Mouse (Mus musculus) brain, adult 2 months (tissue): ENCODE data around the gene Tor1aip2.

Experiments
- DNase-seq: peaks from one replicate; pipeline ENCODE4 v3.0.0; 2011; ENCODE audit warnings: low read depth, low spot score

The Tor1aip2 gene

GRCm38 (mm10) chr1:156035269-156035929, at the start of gene Tor1aip2:
Gene Tor1aip2, plus strand, starts transcription at chr1:156035403.
- DNase-seq = peak; percentile 87

GRCm38 (mm10) chr1:155987625-155988024, 47.6 kb upstream of the Tor1aip2 start:
- no peak for DNase-seq

DNA sequence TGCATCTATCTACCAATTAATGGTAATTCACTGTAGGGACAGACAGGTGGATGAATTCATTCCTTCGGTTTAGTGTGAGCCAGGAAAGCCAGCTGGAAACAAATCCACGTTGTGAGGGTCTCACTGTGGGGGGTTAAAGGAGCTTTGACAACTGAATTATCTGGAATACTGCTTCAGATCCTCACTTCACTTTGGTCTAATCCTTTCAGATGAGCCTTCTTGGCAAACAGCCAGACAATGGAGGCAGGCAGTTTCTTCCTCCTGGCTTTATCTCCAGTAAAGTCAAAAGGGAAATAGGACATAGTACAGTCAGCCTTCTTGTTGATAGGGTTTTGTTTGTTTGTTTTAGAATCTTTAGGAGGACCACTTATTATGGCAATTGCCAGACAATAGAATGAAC, 45.8 kb upstream of the Tor1aip2 start:
- no peak for DNase-seq

- DNase-seq = no peak
These were observed 44.8 kb upstream of the Tor1aip2 start for GRCm38 (mm10) chr1:155990391-155990790.

DNA sequence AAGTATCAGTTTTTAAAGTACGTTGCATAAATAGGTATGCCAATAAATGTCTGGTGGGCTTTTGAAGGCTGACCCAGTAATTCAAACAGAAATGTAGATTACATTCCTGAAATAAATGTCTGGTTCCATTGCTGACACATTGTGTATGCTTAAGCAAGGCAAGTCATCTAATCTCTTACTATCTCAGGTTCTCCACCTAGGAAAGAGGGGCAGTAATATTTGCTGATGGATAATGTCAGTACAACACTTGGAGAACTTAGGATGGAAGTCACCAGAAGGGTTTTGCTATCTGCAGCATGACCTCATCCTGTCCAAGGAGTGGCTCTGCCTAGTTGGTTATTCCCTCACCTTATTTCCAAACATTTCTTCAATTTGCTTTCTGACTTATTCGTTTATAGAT, 40.7 kb upstream of the Tor1aip2 start:
- no peak for DNase-seq

GRCm38 (mm10) chr1:155995612-155996011, 39.6 kb upstream of the Tor1aip2 start:
- no peak for DNase-seq

- DNase-seq = no peak
These were observed 32.8 kb upstream of the Tor1aip2 start for GRCm38 (mm10) chr1:156002366-156002765.

- DNase-seq = no peak
These were observed 31.8 kb upstream of the Tor1aip2 start for GRCm38 (mm10) chr1:156003201-156003935.

- DNase-seq = no peak
These were observed 29.3 kb upstream of the Tor1aip2 start for GRCm38 (mm10) chr1:156005906-156006305.

DNA sequence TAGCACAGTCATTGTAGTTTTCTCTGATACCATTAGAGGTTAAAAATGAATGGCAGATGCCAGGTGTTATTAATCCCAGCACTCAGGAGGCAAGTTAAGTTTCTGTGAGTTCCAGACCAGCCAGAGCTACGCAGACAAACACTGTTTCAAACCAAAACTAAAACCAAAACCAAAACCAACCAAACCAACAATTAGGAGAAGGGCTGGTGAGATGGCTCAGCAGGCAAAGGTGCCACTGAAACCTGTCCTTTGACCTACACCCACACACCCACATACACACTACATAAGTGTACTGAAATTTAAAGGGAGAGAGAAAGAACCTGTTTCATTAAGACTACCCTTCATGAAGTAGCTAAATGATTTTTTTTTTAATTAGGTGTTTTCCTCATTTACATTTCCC, 26.2 kb upstream of the Tor1aip2 start:
- no peak for DNase-seq

- DNase-seq = no peak
These were observed 15.4 kb upstream of the Tor1aip2 start for GRCm38 (mm10) chr1:156019800-156020199.

DNA sequence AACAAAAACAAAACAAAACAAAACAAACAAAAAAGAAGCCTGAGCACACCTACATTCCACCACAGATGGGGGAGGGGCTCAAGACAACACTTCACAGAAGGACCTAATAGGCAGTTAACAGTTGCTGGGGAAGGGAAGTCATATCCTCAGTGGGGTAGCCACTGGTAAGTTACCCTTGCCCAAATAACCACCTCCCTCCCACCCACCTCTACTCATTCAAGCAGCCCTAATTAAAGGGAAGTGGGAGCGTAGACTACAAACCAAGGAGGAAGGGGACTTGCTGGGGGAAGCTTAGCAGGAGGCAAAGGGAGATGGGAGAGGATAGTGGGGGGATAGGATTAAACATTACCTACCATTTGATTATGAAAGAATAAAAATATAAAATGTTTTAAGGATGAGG, 14.8 kb upstream of the Tor1aip2 start:
- no peak for DNase-seq

DNA sequence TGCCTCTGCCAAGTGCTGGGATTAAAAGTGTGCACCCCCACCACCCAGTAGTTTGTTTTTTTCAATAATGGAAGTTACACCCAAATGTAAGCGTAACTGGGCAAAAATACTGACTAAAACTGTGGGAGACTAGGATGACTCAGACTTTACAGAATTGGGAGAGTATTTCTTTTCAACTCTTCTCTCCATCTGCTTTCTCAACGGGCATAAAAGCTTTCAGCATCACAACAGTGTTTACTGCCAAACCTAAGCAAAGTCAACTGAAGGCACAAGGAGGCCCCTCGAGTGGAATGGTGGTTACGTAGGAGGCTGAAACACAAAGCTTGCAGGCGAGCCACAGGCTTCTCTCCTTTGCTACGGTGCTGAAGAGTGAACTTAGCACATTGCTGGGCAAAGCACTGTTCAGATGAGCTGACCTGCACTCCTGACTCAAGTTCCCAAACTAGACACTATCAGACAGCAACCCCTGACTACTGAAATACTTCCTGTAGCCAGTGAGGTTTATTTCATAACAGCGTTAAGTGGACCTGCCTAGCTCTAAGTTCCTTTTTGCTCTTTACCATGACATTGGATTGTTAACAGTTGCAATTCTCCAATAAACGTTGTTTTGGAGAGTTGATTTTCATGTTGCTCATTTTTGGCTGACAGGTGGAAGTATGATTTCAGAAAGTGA, 10.2 kb upstream of the Tor1aip2 start:
- peak; percentile 77 for DNase-seq

DNA sequence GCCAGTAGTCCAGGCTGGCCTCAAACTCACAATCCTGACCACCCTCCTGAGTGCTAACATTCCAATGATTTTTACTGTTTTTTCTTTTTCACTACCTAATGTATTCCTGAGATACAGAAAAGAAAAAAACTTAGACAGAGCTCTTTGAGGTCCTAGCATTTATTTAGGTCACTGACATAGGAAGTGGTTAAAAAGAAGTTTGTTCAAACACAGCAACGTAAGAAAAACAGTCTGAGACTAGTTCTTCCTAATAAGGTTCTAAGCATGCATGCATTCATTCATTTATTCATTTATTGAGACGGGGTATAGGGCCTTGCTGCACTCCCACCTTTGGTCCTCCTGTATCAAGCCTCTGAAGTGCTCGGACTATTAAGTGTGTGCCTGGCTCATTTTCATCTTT, 7.4 kb upstream of the Tor1aip2 start:
- DNase-seq = no peak

- DNase-seq = no peak
These were observed 6.7 kb upstream of the Tor1aip2 start for GRCm38 (mm10) chr1:156028340-156028975.

GRCm38 (mm10) chr1:156033921-156034320, 1.3 kb upstream of the Tor1aip2 start:
- no peak for DNase-seq

DNA sequence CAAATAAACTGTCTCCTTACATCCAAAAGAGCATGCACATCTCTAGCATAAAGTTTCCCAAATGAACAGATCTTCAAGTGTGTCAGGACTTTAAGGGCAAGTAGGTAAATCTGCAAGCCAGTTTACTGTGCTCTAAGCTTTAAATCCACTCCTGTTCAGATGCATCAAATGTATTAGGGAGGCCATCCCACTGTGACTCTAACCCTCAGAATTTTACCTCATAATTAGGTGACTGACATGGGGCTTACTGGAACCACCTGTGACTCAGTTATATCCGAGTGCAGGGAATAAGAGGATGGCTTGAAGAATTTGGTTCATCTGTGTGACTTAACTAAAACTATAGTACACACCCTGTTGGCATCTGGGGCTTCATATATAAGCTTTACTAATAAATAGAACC, 542 bp upstream of the Tor1aip2 start:
- no peak for DNase-seq

- DNase-seq = peak; percentile 100
These were observed 931 bp downstream of the Tor1aip2 start, which contains the start of gene Tor1aip1 for GRCm38 (mm10) chr1:156035930-156036737. Gene Tor1aip1, minus strand, starts transcription at chr1:156036480.

DNA sequence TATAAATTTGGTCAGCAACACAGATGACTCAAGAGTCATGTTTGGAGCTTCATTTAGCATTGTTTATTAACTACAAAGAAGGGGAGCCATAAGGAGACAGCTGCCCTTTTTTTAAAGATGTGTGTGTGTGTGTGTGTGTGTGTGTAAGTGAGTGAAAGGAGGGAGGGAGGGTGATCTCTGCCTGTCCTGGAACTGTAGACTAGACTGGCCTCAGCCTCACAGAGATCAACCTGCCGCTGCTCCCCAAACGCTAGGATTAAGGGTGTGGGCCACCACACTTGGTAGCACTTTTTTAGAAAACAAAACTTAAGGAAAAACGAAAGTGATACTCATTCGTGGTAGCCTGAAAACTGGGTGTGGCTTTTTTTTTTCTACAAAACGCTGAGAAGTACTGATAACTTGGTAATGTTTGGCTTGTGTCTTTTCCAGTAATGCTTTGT, 2.0 kb downstream of the Tor1aip2 start:
- DNase-seq = peak; percentile 17

DNA sequence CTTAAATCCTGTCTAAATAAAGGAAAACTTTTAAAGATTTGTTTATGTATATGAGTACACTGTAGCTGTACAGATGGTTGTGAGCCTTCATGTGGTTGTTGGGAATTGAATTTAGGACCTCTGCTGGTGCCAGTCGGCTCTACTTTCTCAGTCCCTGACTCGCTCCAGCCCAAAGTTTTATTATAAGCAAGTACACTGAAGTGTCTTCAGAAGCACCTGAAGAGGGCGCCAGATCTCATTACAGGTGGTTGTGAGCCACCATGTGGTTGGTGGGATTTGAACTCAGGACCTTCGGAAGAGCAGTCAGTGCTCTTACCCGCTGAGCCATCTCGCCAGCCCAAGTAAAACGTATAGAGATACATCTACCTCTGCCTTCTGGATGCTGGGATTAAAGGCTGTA, 4.8 kb downstream of the Tor1aip2 start:
- peak; percentile 30 for DNase-seq

DNA sequence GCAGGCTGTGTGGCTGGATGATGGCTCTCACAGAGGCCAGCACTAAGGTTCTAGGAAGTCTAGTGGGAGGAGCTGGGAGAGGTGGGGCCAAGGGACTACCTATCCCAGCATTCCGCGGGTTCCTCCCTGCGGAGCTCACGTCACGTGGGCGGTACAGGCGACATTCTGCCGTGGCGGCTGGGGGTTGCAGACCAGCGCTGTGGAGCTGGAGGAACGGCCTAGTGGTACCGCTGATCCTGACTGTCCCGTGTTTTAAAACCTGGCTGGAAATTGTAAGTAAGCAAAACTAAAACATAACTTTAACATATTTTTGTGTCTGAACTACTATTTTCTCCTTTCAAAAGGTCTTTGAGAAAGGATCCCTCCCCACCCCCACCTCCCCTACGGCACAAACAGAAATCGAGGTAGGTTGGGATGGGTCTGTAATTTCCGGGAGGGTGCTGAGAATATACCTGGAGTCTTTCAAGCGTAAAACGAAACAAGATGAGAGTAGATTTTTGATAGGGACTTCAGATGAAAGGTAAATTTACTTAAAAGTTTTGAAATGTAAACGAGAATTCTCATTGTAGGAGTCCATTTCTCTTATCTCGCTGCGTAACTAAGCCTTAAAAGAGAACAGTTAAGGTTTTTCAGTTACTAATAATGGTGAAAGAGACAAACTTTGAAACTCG, 5.7 kb downstream of the Tor1aip2 start:
- peak; percentile 98 for DNase-seq
